Mouse (Mus musculus) liver, adult (tissue): Measurements from ENCODE around the gene Gm5849.
"Not testable (repeated sequence)": the region's sequence is repeated elsewhere in the genome, so short reads cannot be mapped to it uniquely, and the experiment has no call there.

Experiments used
- GATA4 ChIP-seq: IDR thresholded peaks from 2 replicates; pipeline ENCODE4 v1.6.1; 2014; ENCODE audit warnings: mild to moderate bottlenecking, low read length; ENCODE audit not compliant: insufficient replicate concordance

Gm5849 gene

GRCm38 (mm10) chr3:90777776-90778175 is at the start of gene Gm5849:
TSS of gene Gm5849 (minus strand) at chr3:90777876.
- TF ChIP-seq GATA4: not testable (repeated sequence)

- TF ChIP-seq GATA4: no peak
Observed at GRCm38 (mm10) chr3:90749658-90750057, 28.0 kb downstream of the Gm5849 start.

- no peak for TF ChIP-seq GATA4
Observed at GRCm38 (mm10) chr3:90726606-90727005, 51.1 kb downstream of the Gm5849 start, which contains the start of gene Pglyrp4. TSS of gene Pglyrp4 (plus strand) at chr3:90726906.
